Mouse (Mus musculus): ENCODE data around the gene Ces3a. TPM values are rescaled to one million over a fixed set of nuclear protein-coding genes. Genes with fewer than 3 reads are reported as not detected.
"Not testable (repeated sequence)": the region's sequence is repeated elsewhere in the genome, so short reads cannot be mapped to it uniquely, and the experiment has no call there.

Ces3a gene
- total RNA-seq, 2 experiments from 2014 or later, result not detected

DNA sequence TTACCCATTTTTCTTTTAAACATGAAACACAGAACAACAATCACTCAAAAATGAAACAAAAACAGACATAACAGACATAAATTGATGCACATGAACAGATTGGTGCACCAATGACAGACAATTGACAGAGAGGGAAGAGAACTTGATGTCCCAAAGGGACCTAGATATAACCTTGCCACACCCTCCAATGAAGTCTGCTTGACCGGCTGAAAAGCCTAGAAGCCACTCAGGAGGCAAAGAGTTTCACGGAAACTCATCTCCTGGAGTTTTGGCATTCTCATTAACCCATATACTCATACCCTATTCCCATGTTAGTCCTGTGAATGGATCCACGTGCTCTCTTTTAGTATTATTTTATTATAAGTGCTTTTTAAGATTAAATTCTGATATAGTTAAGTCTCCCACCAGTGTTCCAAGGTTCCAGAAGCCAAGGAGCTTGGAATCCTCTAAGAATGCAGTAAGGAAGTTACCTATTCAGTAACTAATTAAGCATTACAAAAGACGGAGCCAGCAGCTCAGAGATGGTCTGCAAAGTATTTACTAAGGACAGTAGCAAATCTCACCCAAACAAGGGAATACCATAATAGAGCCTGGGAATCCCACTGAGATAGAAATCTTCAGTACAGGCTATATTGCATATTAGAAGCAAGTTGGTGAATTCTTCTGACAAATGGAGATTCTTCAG lies 53.8 kb downstream of the Ces3a start:
- DNase-seq, result not testable (repeated sequence)

DNA sequence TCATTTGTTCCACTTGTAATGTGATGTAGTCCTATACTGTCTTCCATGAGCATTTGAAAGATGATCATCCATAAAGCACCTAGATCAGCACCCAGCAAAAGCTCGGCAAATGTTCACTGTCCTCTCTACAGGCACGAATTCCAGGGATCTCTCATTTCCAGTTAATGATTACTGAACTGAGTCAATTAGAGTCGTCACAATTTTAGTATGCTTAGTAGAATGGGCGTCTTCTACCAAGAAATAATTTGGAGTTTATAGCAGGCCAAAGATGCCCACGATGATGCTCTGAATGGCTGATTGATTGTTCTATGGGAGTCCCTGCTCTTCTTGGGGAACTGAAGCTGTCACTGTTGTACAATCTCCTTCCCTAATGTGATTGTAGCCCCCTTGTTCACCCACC lies 55.3 kb downstream of the Ces3a start:
- DNase-seq, result not testable (repeated sequence)

DNA sequence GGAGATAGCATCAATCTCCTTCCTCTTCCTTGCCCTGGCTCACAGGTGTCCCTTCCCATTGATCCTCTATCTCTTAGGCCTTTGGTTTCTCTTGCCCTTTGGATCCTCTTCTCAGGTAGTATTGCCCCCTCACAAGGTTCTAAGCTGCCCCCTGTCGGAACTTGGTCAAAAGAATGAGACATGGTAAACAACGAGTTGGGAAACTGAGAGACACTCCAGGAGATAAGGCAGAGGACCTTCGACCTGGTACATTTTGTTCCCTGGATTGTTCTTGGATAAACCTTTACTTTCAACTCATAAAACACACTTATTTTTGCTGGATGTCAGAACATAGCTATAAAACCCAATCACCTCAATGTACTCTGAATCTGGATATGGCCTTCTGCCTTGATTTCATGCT lies 55.8 kb downstream of the Ces3a start:
- no peak for DNase-seq

Other genes starting within 250 kb of the Ces3a start
- gene Ces2b, start 217.0 kb upstream of the Ces3a start, total RNA-seq (2021), result under 1 TPM; 0.14 TPM
- gene Ces2c, start 201.5 kb upstream of the Ces3a start, total RNA-seq (2021), result not detected
- under 1 TPM; 0.57 to 0.59 TPM for gene Ces2e, start 122.3 kb upstream of the Ces3a start, total RNA-seq (2021)
- gene Ces2f, start 101.2 kb upstream of the Ces3a start, total RNA-seq (2021), result under 1 TPM in 1 of 2 experiments, not detected in 1; 0.10 TPM
- gene Ces2g, start 86.9 kb upstream of the Ces3a start, total RNA-seq (2021), result 1 to 10 TPM; 3.6 to 3.9 TPM
- not detected for gene Ces2h, start 47.7 kb upstream of the Ces3a start, total RNA-seq (2021)
- not detected for gene Ces3b, start 35.2 kb downstream of the Ces3a start, total RNA-seq (2021)
- not detected for gene Ces4a, start 83.2 kb downstream of the Ces3a start, total RNA-seq (2021)
- gene Cbfb, start 122.1 kb downstream of the Ces3a start, total RNA-seq (2021), result 10 to 100 TPM; 44.7 to 46.9 TPM
- gene D230025D16Rik, start 176.5 kb downstream of the Ces3a start, total RNA-seq (2021), result 10 to 100 TPM; 14.3 to 16.7 TPM
- 1 to 10 TPM; 9.0 TPM for gene B3gnt9, start 206.6 kb downstream of the Ces3a start, total RNA-seq (2021)
- gene Tradd, start 216.0 kb downstream of the Ces3a start, total RNA-seq (2021), result 10 to 100 TPM in 1 of 2 experiments, 1 to 10 TPM in 1; 9.4 to 10.1 TPM
- 1 to 10 TPM; 3.7 TPM for gene Fbxl8, start 216.0 kb downstream of the Ces3a start, total RNA-seq (2021)
- 1 to 10 TPM in 1 of 2 experiments, under 1 TPM in 1; 0.81 to 1.5 TPM for gene Hsf4, start 221.2 kb downstream of the Ces3a start, total RNA-seq (2021)
- gene Nol3, start 227.5 kb downstream of the Ces3a start, total RNA-seq (2021), result 10 to 100 TPM in 1 of 2 experiments, 1 to 10 TPM in 1; 9.9 to 11.0 TPM
- gene 4931428F04Rik, start 241.3 kb downstream of the Ces3a start, total RNA-seq (2021), result 1 to 10 TPM; 6.0 to 7.5 TPM
- gene Exoc3l, start 247.5 kb downstream of the Ces3a start, total RNA-seq (2021), result 10 to 100 TPM; 11.2 to 15.6 TPM
- 10 to 100 TPM; 29.5 to 32.4 TPM for gene E2f4, start 249.1 kb downstream of the Ces3a start, total RNA-seq (2021)

Data from heart, postnatal 4 days (tissue).